Mouse (Mus musculus) adipose tissue, adult 10 weeks (tissue): ENCODE data around the gene Maneal. TPM values are rescaled to one million over a fixed set of nuclear protein-coding genes. Genes with fewer than 3 reads are reported as not detected.

Experiments
- polyA plus RNA-seq: library from polyadenylated mRNA; stranded (reverse); fragments of 350-450 nt; fragmentation: Illumina TruSeq; extraction: RNeasy Lipid Tissue Mini Kit (QIAGEN cat#74804); gene quantifications from one replicate; pipeline ENCODE4 v1.2.3, GENCODE M21; 2014; ENCODE audit warnings: low read depth, low replicate concordance

Maneal gene
- polyA plus RNA-seq: 0.35 TPM

GRCm38 (mm10) chr4:124861283-124862188, at the start of gene Maneal:
Gene Maneal, minus strand, starts transcription at chr4:124862171.

GRCm38 (mm10) chr4:124880599-124880998, 18.6 kb upstream of the Maneal start, which contains the start of gene Epha10:
Gene Epha10, plus strand, starts transcription at chr4:124880899.

DNA sequence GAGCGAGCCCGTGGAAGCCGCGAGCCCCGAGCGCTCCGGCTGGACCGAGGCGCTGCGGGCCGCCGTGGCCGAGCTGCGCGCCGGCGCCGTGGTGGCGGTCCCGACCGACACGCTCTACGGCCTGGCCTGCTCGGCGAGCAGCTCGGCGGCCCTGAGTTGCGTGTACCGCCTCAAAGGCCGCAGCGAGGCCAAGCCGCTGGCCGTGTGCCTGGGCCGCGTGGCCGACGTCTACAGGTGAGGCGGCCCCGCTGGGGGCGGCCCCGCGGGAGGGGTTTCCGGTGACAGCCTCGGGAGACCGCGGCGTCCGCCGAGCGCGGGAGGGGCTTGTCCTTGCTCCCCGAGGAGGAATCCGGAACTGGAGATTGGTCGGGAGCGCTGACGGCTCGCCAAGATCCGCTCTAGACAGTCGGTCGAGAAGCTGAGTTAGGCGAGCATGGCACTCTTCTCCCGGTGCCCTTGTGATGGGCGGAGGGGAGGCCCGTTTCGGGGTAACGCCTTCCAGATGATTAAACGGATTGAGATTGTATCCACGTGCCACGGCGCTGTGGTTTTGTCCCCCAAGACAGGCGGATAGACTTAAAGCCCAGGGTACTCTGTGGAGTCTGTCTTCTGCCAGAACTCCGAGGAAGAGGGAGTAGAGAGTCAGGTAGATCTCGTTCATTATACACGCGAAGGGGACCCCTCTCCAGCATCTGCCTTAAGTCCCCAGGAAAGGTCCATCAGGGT, 10.9 kb downstream of the Maneal start, which contains the start of gene 1110065P20Rik:
TSS of gene 1110065P20Rik (minus strand) at position 264 of the 726 bp plus-strand sequence.

GRCm38 (mm10) chr4:124850261-124850913, 11.6 kb downstream of the Maneal start, which contains the start of gene Yrdc:
Gene Yrdc, plus strand, starts transcription at chr4:124850679.

Other genes starting within 250 kb of the Maneal start
- 3.3 TPM for gene Pou3f1, start 205.4 kb downstream of the Maneal start, polyA plus RNA-seq
- 27.0 TPM for gene Utp11, start 168.6 kb downstream of the Maneal start, polyA plus RNA-seq
- gene Fhl3, start 161.5 kb downstream of the Maneal start, polyA plus RNA-seq: 7.3 TPM
- 34.0 TPM for gene Sf3a3, start 147.4 kb downstream of the Maneal start, polyA plus RNA-seq
- 26.5 TPM for gene Inpp5b, start 120.3 kb downstream of the Maneal start, polyA plus RNA-seq
- gene Mtf1, start 60.1 kb downstream of the Maneal start, polyA plus RNA-seq: 11.7 TPM
- 31.5 TPM for gene Yrdc, start 11.5 kb downstream of the Maneal start, polyA plus RNA-seq
- gene 1110065P20Rik, start 11.0 kb downstream of the Maneal start, polyA plus RNA-seq: 62.5 TPM
- gene Epha10, start 18.7 kb upstream of the Maneal start, polyA plus RNA-seq: 0.21 TPM
- 15.3 TPM for gene 9930104L06Rik, start 74.9 kb upstream of the Maneal start, polyA plus RNA-seq
- 3.2 TPM for gene Cdca8, start 77.1 kb upstream of the Maneal start, polyA plus RNA-seq
- 33.8 TPM for gene Rspo1, start 124.3 kb upstream of the Maneal start, polyA plus RNA-seq
- 57.5 TPM for gene Gnl2, start 154.4 kb upstream of the Maneal start, polyA plus RNA-seq
- 7.1 TPM for gene Dnali1, start 203.5 kb upstream of the Maneal start, polyA plus RNA-seq
- 13.8 TPM for gene Snip1, start 204.5 kb upstream of the Maneal start, polyA plus RNA-seq
- 38.4 TPM for gene Meaf6, start 223.0 kb upstream of the Maneal start, polyA plus RNA-seq